ENCODE assay signal across 28 mouse cellular contexts in genomic region chr7:19547344-19547969, GRCm38 (mm10). TPM values are rescaled to one million over a fixed set of nuclear protein-coding genes. Genes with fewer than 3 reads are reported as not detected.
A peak's percentile ranks its signal among the peaks of the same experiment; 100 is the strongest.
DNase-seq lines count a peak whose midpoint lies in the region; ATAC-seq lines count a peak whose summit lies in the region.
"Had no signal": no experiment of that assay in that cellular context is flagged by ENCODE, and none has a peak within 500 bp of the region (broad histone marks: within the 10 kb centered on the region; RNA-seq: fewer than 3 reads in every experiment).

No protein-coding gene starts in this region.

- no peak overlapping the region for H3K27ac ChIP-seq in embryonic facial prominence, embryonic 13.5 days
- H3K27ac ChIP-seq in embryonic facial prominence, embryonic 10.5 days (replicated peaks), result no peak overlapping the region
- H3K27ac ChIP-seq in lung, embryonic 16.5 days (ENCODE audit: low read length), result peak overlapping the region; percentile 35
- H3K27ac ChIP-seq: embryonic facial prominence, embryonic 15.5 days; forebrain, embryonic 10.5 days; heart, adult 2 months; hindbrain, postnatal 0 days; layer of hippocampus, adult 2 months; liver, embryonic 14.5 days had no signal

- 70% methylated on average over 2 of the region's 2 CpGs for WGBS in embryonic facial prominence, embryonic 13.5 days
- 63% methylated on average over 2 of the region's 2 CpGs for WGBS in embryonic facial prominence, embryonic 10.5 days
- WGBS in lung, embryonic 16.5 days, result 47% methylated on average over 2 of the region's 2 CpGs

- no peaks in the 10 kb centered on the region for H3K27me3 ChIP-seq in embryonic facial prominence, embryonic 13.5 days
- no peaks in the 10 kb centered on the region for H3K27me3 ChIP-seq in embryonic facial prominence, embryonic 10.5 days (replicated peaks; ENCODE audit: low read depth, poor library complexity, severe bottlenecking)
- H3K27me3 ChIP-seq in lung, embryonic 16.5 days (ENCODE audit: control insufficient read depth, insufficient read depth, low read depth, low read length), result no peaks in the 10 kb centered on the region
- H3K27me3 ChIP-seq: embryonic facial prominence, embryonic 15.5 days; Patski had no signal

- H3K36me3 ChIP-seq in embryonic facial prominence, embryonic 13.5 days, result peaks cover 8% of the 10 kb centered on the region; the same call in 1 of the 2 replicates
- peaks cover 27% of the 10 kb centered on the region for H3K36me3 ChIP-seq in embryonic facial prominence, embryonic 10.5 days (replicated peaks)
- no peaks in the 10 kb centered on the region for H3K36me3 ChIP-seq in lung, embryonic 16.5 days (ENCODE audit: control insufficient read depth, insufficient read depth, low read length)
- H3K36me3 ChIP-seq: embryonic facial prominence, embryonic 15.5 days had no signal

- ATAC-seq in embryonic facial prominence, embryonic 13.5 days (ENCODE audit: insufficient number of reproducible peaks, insufficient read depth, low FRiP score, low TSS enrichment, low read depth), result no peak
- peak; percentile 55; the same call in 1 of the 2 replicates for ATAC-seq in lung, embryonic 16.5 days (ENCODE audit: low read depth)
- ATAC-seq: CD4-positive, CD25-positive, alpha-beta regulatory T cell, adult 4 months; hindbrain, postnatal 0 days; Patski had no signal

- no peak overlapping the region for H3K4me3 ChIP-seq in embryonic facial prominence, embryonic 13.5 days
- no peak overlapping the region for H3K4me3 ChIP-seq in embryonic facial prominence, embryonic 10.5 days
- H3K4me3 ChIP-seq in lung, embryonic 16.5 days (ENCODE audit: low read length), result no peak overlapping the region
- H3K4me3 ChIP-seq: embryonic facial prominence, embryonic 15.5 days; forebrain, embryonic 10.5 days; heart, adult 2 months; layer of hippocampus, adult 2 months had no signal

- 0 out of 2 replicates have a peak overlapping the region, but pooled peaks have one; percentile 21 for H3K9ac ChIP-seq in embryonic facial prominence, embryonic 13.5 days
- no peak overlapping the region for H3K9ac ChIP-seq in lung, embryonic 16.5 days (ENCODE audit: low read length)
- H3K9ac ChIP-seq: embryonic facial prominence, embryonic 15.5 days; liver, embryonic 14.5 days had no signal

- no peaks in the 10 kb centered on the region for H3K9me3 ChIP-seq in embryonic facial prominence, embryonic 13.5 days
- no peaks in the 10 kb centered on the region for H3K9me3 ChIP-seq in embryonic facial prominence, embryonic 10.5 days
- no peaks in the 10 kb centered on the region for H3K9me3 ChIP-seq in lung, embryonic 16.5 days (ENCODE audit: control insufficient read depth, low read length)
- H3K9me3 ChIP-seq: embryonic facial prominence, embryonic 15.5 days; forebrain, embryonic 10.5 days had no signal

- peaks cover 26% of the 10 kb centered on the region for H3K4me1 ChIP-seq in embryonic facial prominence, embryonic 13.5 days
- peaks cover 8% of the 10 kb centered on the region for H3K4me1 ChIP-seq in embryonic facial prominence, embryonic 10.5 days
- H3K4me1 ChIP-seq in lung, embryonic 16.5 days (replicated peaks; ENCODE audit: control insufficient read depth, insufficient read depth, low read length), result peaks cover 29% of the 10 kb centered on the region

- DNase-seq in embryonic facial prominence, embryonic 10.5 days (ENCODE audit: low spot score), result no peak
- DNase-seq in lung, postnatal 10 days, result no peak
- DNase-seq in lung, postnatal 25 days (ENCODE audit: low spot score), result peak; percentile 44
- DNase-seq in yolk sac, embryonic 10.5 days (ENCODE audit: low spot score), result peak; percentile 61
- DNase-seq in B cell, adult 2 months, result no peak
- DNase-seq in adrenal gland, postnatal 14 days, result no peak
- DNase-seq: adrenal gland, adult 8-10 months; cerebellum, postnatal 14 days; gastrocnemius, postnatal 10 days; heart, adult 2 months; heart, postnatal 4 days; kidney, adult 8-10 months; kidney, postnatal 14 days; left cerebral cortex, postnatal 4 days; right cerebral cortex, postnatal 25 days; thymus, postnatal 25 days had no signal

- no peak overlapping the region for H3K4me2 ChIP-seq in embryonic facial prominence, embryonic 13.5 days
- H3K4me2 ChIP-seq in lung, embryonic 16.5 days (ENCODE audit: low read depth, low read length), result no peak overlapping the region
- H3K4me2 ChIP-seq: embryonic facial prominence, embryonic 15.5 days had no signal

RNA-seq across cellular contexts. Expression of gene Ppp1r37, which starts 15.4 kb away (rescaled TPM):
- 26.0 and 30.3 TPM in 2 replicates for polyA plus RNA-seq in embryonic facial prominence, embryonic 13.5 days (2015; fragmentation: Nextera tagmentation; extraction: Ambion mirVana)
- 20.7 and 22.9 TPM in 2 replicates for polyA plus RNA-seq in embryonic facial prominence, embryonic 10.5 days (2016; fragmentation: Nextera tagmentation; extraction: Ambion mirVana)
- 18.3 and 21.4 TPM in 2 replicates for polyA plus RNA-seq in lung, embryonic 16.5 days (2015; fragmentation: Nextera tagmentation; extraction: Ambion mirVana)
- 58.8 and 64.2 TPM in 2 replicates for total RNA-seq in adrenal gland, postnatal 14 days (2021)

RNA-seq across cellular contexts. Expression of gene Zfp296, which starts 29.6 kb away (rescaled TPM):
- polyA plus RNA-seq in embryonic facial prominence, embryonic 13.5 days (2015; fragmentation: Nextera tagmentation; extraction: Ambion mirVana), result 0.67 and 0.83 TPM in 2 replicates
- polyA plus RNA-seq in embryonic facial prominence, embryonic 10.5 days (2016; fragmentation: Nextera tagmentation; extraction: Ambion mirVana), result 0.41 and 0.44 TPM in 2 replicates
- polyA plus RNA-seq in lung, embryonic 16.5 days (2015; fragmentation: Nextera tagmentation; extraction: Ambion mirVana), result 0.40 and 0.57 TPM in 2 replicates
- total RNA-seq in adrenal gland, postnatal 14 days (2021), result 0.44 and 1.1 TPM in 2 replicates
- total RNA-seq: hindbrain, postnatal 0 days had no signal
- polyA plus RNA-seq: hindbrain, postnatal 0 days; midbrain, postnatal 0 days had no signal

RNA-seq across cellular contexts. Expression of gene Nkpd1, which starts 29.8 kb away (rescaled TPM):
- 0.08 and 0.15 TPM in 2 replicates for polyA plus RNA-seq in embryonic facial prominence, embryonic 13.5 days (2015; fragmentation: Nextera tagmentation; extraction: Ambion mirVana)
- 0.17 and 0.19 TPM in 2 replicates for polyA plus RNA-seq in embryonic facial prominence, embryonic 10.5 days (2016; fragmentation: Nextera tagmentation; extraction: Ambion mirVana)
- 0.16 TPM in 1 of 2 replicates, not detected in the other for polyA plus RNA-seq in lung, embryonic 16.5 days (2015; fragmentation: Nextera tagmentation; extraction: Ambion mirVana)
- total RNA-seq in adrenal gland, postnatal 14 days (2021), result 0.15 and 0.83 TPM in 2 replicates
- total RNA-seq: gastrocnemius, postnatal 10 days; heart, adult 2 months; heart, postnatal 4 days; megakaryocyte-erythroid progenitor cell, adult 5-6 weeks had no signal
- polyA plus RNA-seq: CD4-positive, CD25-positive, alpha-beta regulatory T cell, adult 4 months; heart, embryonic 14.5 days had no signal

RNA-seq across cellular contexts. Expression of gene Gemin7, which starts 29.9 kb away (rescaled TPM):
- 169 and 174 TPM in 2 replicates for polyA plus RNA-seq in embryonic facial prominence, embryonic 13.5 days (2015; fragmentation: Nextera tagmentation; extraction: Ambion mirVana)
- 187 and 191 TPM in 2 replicates for polyA plus RNA-seq in embryonic facial prominence, embryonic 10.5 days (2016; fragmentation: Nextera tagmentation; extraction: Ambion mirVana)
- polyA plus RNA-seq in lung, embryonic 16.5 days (2015; fragmentation: Nextera tagmentation; extraction: Ambion mirVana), result 156 and 170 TPM in 2 replicates
- total RNA-seq in adrenal gland, postnatal 14 days (2021), result 59.3 and 65.4 TPM in 2 replicates

RNA-seq across cellular contexts. Expression of gene Trappc6a, which starts 39.3 kb away (rescaled TPM):
- polyA plus RNA-seq in embryonic facial prominence, embryonic 13.5 days (2015; fragmentation: Nextera tagmentation; extraction: Ambion mirVana), result 60.2 and 64.1 TPM in 2 replicates
- polyA plus RNA-seq in embryonic facial prominence, embryonic 10.5 days (2016; fragmentation: Nextera tagmentation; extraction: Ambion mirVana), result 72.6 and 73.9 TPM in 2 replicates
- 104 and 111 TPM in 2 replicates for polyA plus RNA-seq in lung, embryonic 16.5 days (2015; fragmentation: Nextera tagmentation; extraction: Ambion mirVana)
- 69.4 and 71.2 TPM in 2 replicates for total RNA-seq in adrenal gland, postnatal 14 days (2021)

Comparison
In these comparisons a context has a peak if more than half of its experiments do, and no peak if none do; other contexts are left out.
1. DNase-seq: peak in lung, postnatal 25 days (single experiment) and yolk sac, embryonic 10.5 days (single experiment); none in embryonic facial prominence, embryonic 10.5 days (single experiment), lung, postnatal 10 days (single experiment), B cell, adult 2 months (0 of 2) and adrenal gland, postnatal 14 days (single experiment).